Mouse (Mus musculus): ENCODE results near the gene Bcor. TPM values are rescaled to one million over a fixed set of nuclear protein-coding genes. Genes with fewer than 3 reads are reported as not detected.

Gene Bcor
- polyA plus RNA-seq, 1 experiment from 2014 or later, result 27.7 TPM

DNA sequence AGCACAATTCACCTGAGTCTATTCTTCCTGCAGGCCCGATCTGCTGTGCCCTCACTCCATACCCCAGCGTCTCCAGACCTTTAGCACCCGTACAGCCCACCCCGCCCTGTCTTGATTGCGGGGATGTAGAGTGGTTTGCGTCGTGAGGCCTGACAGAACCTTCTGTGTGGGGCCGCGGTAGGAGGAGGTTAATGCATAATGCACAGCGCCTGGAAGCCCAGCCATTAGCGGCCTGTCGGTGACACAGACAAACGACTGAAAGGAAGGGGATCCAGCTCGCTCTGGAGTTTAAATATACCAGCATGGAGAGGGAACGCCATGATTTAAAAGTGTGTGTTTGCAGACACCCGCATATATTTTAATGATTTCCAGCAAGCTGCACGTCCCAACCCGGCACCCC is 74.9 kb downstream of the Bcor start:
- Histone ChIP-seq H3K27me3 (ENCODE audit: control insufficient read depth, insufficient read depth, low read length) (peaks cover 83% of the 10 kb centered on the region), H3K4me3 (ENCODE audit: low read depth, low read length) (no peak overlapping the region), H3K9ac (ENCODE audit: low read length) (no peak overlapping the region), H3K36me3 (ENCODE audit: control insufficient read depth, insufficient read depth, low read length) (no peaks in the 10 kb centered on the region), H3K9me3 (ENCODE audit: control insufficient read depth, low read length) (no peaks in the 10 kb centered on the region), H3K4me1 (ENCODE audit: control insufficient read depth, insufficient read depth, low read length) (peaks cover 48% of the 10 kb centered on the region), H3K4me2 (no peak overlapping the region), H3K27ac (ENCODE audit: low read depth, low read length) (no peak overlapping the region)
- 5% methylated on average over 18 of the region's 18 CpGs for WGBS
- ATAC-seq (ENCODE audit: low FRiP score) (no peak), DNase-seq (ENCODE audit: low spot score, missing footprints) (peak; percentile 89)

DNA sequence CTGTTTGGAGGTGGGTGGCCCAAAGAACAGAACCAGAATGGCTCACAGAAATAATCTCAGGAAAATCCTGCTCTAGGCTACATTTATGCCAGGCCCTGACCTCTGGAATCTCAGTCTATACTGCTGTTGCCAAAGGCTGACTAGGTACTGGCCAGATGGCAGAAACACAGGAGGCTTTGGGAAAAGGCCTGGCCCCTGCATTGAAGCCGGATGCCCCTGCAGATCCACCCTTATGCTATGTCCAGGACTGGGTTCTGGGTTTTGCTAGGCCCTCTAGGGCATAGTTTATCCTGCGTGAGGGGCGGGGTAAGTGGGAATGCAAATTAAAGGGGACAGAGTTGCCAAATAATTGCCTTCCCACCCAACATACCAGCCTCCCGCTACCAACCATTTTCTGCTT is 75.5 kb downstream of the Bcor start:
- DNase-seq (ENCODE audit: low spot score, missing footprints) (peak; percentile 85), ATAC-seq (ENCODE audit: low FRiP score) (no peak)
- Histone ChIP-seq H3K9ac (ENCODE audit: low read length) (no peak overlapping the region), H3K4me1 (ENCODE audit: control insufficient read depth, insufficient read depth, low read length) (peaks cover 43% of the 10 kb centered on the region), H3K4me3 (ENCODE audit: low read depth, low read length) (no peak overlapping the region), H3K9me3 (ENCODE audit: control insufficient read depth, low read length) (no peaks in the 10 kb centered on the region), H3K36me3 (ENCODE audit: control insufficient read depth, insufficient read depth, low read length) (no peaks in the 10 kb centered on the region), H3K4me2 (no peak overlapping the region), H3K27me3 (ENCODE audit: control insufficient read depth, insufficient read depth, low read length) (peaks cover 86% of the 10 kb centered on the region), H3K27ac (ENCODE audit: low read depth, low read length) (no peak overlapping the region)
- WGBS, result 28% methylated on average over 4 of the region's 4 CpGs

DNA sequence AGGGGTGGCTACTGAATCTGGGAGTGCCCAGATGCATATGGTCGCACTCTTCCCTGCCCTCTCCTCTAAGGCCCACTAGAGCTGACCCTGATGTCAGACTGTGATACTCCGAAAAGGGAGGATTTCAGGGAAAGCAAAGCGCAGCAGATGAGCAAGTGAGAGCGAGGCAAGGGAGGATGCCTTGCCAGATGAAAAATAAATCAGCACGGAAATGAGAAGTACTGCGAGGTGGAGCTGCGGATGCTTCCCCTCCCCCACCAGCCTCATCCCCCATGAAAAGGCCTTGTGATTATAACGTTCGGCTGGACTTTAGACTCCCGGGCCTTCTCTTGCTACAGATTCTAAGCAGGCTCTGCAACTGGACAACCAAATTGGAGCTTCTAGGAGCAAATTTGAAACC is 76.5 kb downstream of the Bcor start:
- WGBS, result 8% methylated on average over 10 of the region's 10 CpGs
- DNase-seq (ENCODE audit: low spot score, missing footprints) (peak; percentile 85), ATAC-seq (ENCODE audit: low FRiP score) (no peak)
- Histone ChIP-seq H3K4me1 (ENCODE audit: control insufficient read depth, insufficient read depth, low read length) (peaks cover 34% of the 10 kb centered on the region), H3K27ac (ENCODE audit: low read depth, low read length) (no peak overlapping the region), H3K9ac (ENCODE audit: low read length) (no peak overlapping the region), H3K27me3 (ENCODE audit: control insufficient read depth, insufficient read depth, low read length) (peaks cover 88% of the 10 kb centered on the region), H3K9me3 (ENCODE audit: control insufficient read depth, low read length) (no peaks in the 10 kb centered on the region), H3K4me3 (ENCODE audit: low read depth, low read length) (no peak overlapping the region), H3K36me3 (ENCODE audit: control insufficient read depth, insufficient read depth, low read length) (no peaks in the 10 kb centered on the region), H3K4me2 (no peak overlapping the region)

DNA sequence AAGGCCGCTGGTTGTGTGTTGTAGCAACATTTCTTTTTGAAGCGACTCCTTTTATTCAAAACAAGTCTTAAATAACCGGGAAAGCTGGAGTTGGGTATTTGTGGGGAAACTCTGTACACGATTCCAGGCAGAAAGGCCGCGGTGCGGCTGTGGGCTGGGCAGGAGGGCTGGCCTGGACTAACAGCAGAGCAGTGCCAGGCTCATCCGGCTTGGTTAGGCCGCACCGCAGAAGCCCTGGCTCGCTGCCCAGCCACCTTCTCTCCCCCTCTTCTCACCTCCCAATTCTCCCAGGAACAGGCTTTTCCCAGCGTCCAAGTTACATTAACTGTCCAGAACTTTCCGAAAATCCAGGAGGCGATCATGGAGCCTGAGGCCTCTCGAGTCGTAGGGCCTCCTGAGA is 77.4 kb downstream of the Bcor start:
- Histone ChIP-seq H3K27me3 (ENCODE audit: control insufficient read depth, insufficient read depth, low read length) (peaks cover 87% of the 10 kb centered on the region), H3K27ac (ENCODE audit: low read depth, low read length) (no peak overlapping the region), H3K4me1 (ENCODE audit: control insufficient read depth, insufficient read depth, low read length) (peaks cover 35% of the 10 kb centered on the region), H3K9ac (ENCODE audit: low read length) (no peak overlapping the region), H3K4me3 (ENCODE audit: low read depth, low read length) (no peak overlapping the region), H3K9me3 (ENCODE audit: control insufficient read depth, low read length) (no peaks in the 10 kb centered on the region), H3K4me2 (no peak overlapping the region), H3K36me3 (ENCODE audit: control insufficient read depth, insufficient read depth, low read length) (no peaks in the 10 kb centered on the region)
- WGBS, result 8% methylated on average over 16 of the region's 16 CpGs
- peak; percentile 89 for DNase-seq (ENCODE audit: low spot score, missing footprints)
- no peak for ATAC-seq (ENCODE audit: low FRiP score)

DNA sequence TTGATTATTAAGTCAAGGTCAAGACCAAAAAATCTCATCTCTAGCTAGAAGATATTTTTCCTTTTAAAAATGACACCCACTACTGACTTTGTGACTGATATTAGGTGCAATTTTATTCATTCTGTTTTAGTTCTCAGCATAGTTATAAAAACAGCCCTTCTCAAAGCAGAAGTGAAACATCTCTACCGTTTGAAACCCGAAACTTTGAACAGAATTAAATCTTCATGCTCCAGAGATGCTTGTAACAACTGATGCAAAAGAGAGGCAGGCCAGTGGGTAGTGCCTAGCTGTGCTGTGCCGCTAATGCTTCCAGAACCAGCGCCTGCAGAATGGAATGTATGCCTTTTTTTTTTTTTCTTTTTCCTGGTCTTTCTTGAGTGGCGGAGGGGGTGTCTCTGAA is 78.0 kb downstream of the Bcor start:
- DNase-seq (ENCODE audit: low spot score, missing footprints) (peak; percentile 85), ATAC-seq (ENCODE audit: low FRiP score) (no peak)
- Histone ChIP-seq H3K9ac (ENCODE audit: low read length) (no peak overlapping the region), H3K9me3 (ENCODE audit: control insufficient read depth, low read length) (no peaks in the 10 kb centered on the region), H3K27ac (ENCODE audit: low read depth, low read length) (no peak overlapping the region), H3K36me3 (ENCODE audit: control insufficient read depth, insufficient read depth, low read length) (no peaks in the 10 kb centered on the region), H3K4me2 (no peak overlapping the region), H3K4me1 (ENCODE audit: control insufficient read depth, insufficient read depth, low read length) (peaks cover 37% of the 10 kb centered on the region), H3K4me3 (ENCODE audit: low read depth, low read length) (no peak overlapping the region), H3K27me3 (ENCODE audit: control insufficient read depth, insufficient read depth, low read length) (peaks cover 87% of the 10 kb centered on the region)
- WGBS, result 19% methylated on average over 5 of the region's 5 CpGs

DNA sequence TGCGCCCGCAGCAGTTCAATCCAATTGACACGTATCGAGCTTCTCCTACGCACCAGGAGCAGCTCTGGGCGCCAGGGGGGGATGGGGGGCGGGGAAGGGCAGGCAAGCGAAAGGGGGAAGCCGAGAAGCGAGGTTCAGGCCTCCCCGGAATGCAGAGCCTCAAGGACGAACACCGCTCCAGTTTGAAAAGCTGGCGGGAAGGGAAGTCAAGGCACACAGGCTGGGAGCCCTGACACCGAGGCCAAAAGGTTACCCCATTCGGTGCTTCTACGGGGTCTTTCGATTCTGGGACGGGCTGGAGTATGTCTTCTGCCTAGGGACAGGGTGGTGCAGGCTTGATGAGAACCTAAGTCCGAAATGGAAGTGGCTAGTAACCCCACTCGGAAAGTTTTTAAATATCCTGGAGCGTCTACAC is 78.4 kb downstream of the Bcor start:
- no peaks in the 10 kb centered on the region for H3K9me3 ChIP-seq (ENCODE audit: control insufficient read depth, low read length)
- peaks cover 36% of the 10 kb centered on the region for H3K4me1 ChIP-seq (ENCODE audit: control insufficient read depth, insufficient read depth, low read length)
- H3K4me2 ChIP-seq, result peak overlapping the region; percentile 69
- H3K4me3 ChIP-seq (ENCODE audit: low read depth, low read length), result no peak overlapping the region
- H3K36me3 ChIP-seq (ENCODE audit: control insufficient read depth, insufficient read depth, low read length), result no peaks in the 10 kb centered on the region
- 5% methylated on average over 22 of the region's 22 CpGs for WGBS
- H3K9ac ChIP-seq (ENCODE audit: low read length), result no peak overlapping the region
- H3K27ac ChIP-seq (ENCODE audit: low read depth, low read length), result no peak overlapping the region
- ATAC-seq (ENCODE audit: low FRiP score) (no peak), DNase-seq (ENCODE audit: low spot score, missing footprints) (peak; percentile 85)
- peaks cover 86% of the 10 kb centered on the region for H3K27me3 ChIP-seq (ENCODE audit: control insufficient read depth, insufficient read depth, low read length)

DNA sequence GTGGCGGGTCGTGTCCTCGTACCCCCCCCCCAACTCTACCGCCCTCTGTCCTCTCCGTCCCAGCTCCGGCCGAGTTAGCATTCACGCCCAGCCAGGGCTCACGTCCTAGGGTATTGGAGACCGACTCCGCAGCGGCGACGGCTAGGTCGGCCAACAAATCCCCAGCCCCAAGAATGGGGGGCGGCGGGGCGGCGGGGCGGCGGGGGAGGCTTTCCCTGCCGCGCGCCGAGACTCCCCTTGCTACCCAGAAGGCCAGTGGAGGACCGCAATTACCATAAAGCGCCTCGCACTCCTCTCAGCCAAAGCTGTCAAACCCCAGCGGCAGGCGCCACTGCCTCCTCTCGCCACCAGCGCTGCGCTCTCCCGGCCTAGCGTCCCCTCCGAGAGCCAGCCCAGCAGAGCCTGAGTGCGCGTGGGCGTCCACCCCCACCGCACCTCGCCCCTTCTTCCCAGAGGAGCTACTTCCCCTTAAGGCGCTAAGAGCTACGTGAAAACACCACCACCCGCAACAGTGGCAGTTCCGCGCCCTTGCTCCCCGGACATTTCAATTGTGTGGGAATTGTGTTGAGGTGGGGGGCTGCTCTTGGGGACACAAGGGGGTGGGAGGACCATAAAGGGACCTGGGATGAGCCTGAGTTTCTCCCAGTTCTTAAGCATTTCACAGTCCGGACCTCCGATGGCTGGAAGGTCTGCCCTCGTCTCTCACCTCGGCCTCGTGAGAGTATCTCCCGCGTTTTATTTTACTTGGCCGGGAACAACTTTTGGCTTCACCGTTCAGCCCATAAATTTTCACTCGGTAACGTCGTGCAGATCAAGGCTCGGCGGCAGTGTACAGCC is 79.0 kb downstream of the Bcor start:
- peak overlapping the region; percentile 69 for H3K4me2 ChIP-seq
- H3K9me3 ChIP-seq (ENCODE audit: control insufficient read depth, low read length), result no peaks in the 10 kb centered on the region
- 3% methylated on average over 56 of the region's 61 CpGs for WGBS
- no peaks in the 10 kb centered on the region for H3K36me3 ChIP-seq (ENCODE audit: control insufficient read depth, insufficient read depth, low read length)
- H3K4me1 ChIP-seq (ENCODE audit: control insufficient read depth, insufficient read depth, low read length), result peaks cover 30% of the 10 kb centered on the region
- DNase-seq (ENCODE audit: low spot score, missing footprints) (peak; percentile 86), ATAC-seq (ENCODE audit: low FRiP score) (peak; percentile 45)
- peaks cover 83% of the 10 kb centered on the region for H3K27me3 ChIP-seq (ENCODE audit: control insufficient read depth, insufficient read depth, low read length)
- H3K4me3 ChIP-seq (ENCODE audit: low read depth, low read length), result peak overlapping the region; percentile 54
- H3K27ac ChIP-seq (ENCODE audit: low read depth, low read length), result peak overlapping the region; percentile 93
- H3K9ac ChIP-seq (ENCODE audit: low read length), result peak overlapping the region; percentile 59

DNA sequence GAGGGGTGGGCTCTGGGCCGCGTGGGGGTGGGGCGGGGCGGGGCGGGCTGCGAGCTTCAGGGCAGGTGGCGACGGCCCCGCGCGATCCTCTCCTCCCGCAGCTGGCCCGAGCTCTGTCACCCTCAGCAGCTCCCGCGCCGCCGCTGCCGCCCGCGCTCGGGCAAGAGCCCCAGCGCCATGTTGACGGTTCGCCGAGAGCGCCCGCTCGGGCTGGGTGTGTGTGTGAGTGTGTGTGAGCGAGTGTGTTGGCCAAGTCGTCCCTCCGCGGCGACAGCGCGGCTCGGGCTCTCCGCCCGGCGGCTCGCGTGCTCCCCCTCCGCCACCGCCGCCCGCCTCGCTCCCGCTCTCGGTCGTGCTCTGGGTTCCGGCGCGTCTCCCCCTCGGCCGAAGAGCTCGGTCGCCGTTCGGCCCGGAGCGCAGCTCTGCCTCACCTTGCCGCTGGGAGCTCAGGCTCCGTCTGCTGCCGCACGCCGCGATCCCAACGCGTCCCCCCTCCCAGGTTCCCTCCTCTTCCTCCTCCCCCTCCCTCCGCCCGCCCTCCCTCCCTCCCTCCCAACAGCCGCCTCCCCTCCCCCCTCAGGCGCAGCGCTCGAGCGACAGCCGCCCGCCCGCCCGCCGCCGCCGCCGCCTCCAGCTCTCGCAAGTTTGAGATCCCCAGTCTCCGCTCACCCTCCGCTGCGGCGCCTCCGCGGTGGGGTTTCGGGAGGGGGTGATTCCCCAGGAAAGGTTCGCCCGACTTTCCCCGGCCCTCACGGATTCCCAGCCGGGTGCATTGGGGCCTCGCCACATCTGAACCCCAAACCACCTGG is 79.9 kb downstream of the Bcor start:
- DNase-seq (ENCODE audit: low spot score, missing footprints) (peak; percentile 92), ATAC-seq (ENCODE audit: low FRiP score) (peak; percentile 59)
- Histone ChIP-seq H3K4me2 (peak overlapping the region; percentile 69), H3K27me3 (ENCODE audit: control insufficient read depth, insufficient read depth, low read length) (peaks cover 80% of the 10 kb centered on the region), H3K4me3 (ENCODE audit: low read depth, low read length) (peak overlapping the region; percentile 54), H3K9me3 (ENCODE audit: control insufficient read depth, low read length) (no peaks in the 10 kb centered on the region), H3K27ac (ENCODE audit: low read depth, low read length) (peak overlapping the region; percentile 93), H3K4me1 (ENCODE audit: control insufficient read depth, insufficient read depth, low read length) (peaks cover 24% of the 10 kb centered on the region), H3K9ac (ENCODE audit: low read length) (peak overlapping the region; percentile 74), H3K36me3 (ENCODE audit: control insufficient read depth, insufficient read depth, low read length) (no peaks in the 10 kb centered on the region)
- WGBS, result 2% methylated on average over 47 of the region's 97 CpGs
